Mouse (Mus musculus) right cerebral cortex, postnatal 4 days (tissue): ENCODE data around the gene Fam208b.
A peak's percentile ranks its signal among the peaks of the same experiment; 100 is the strongest.
"Not testable (repeated sequence)": the region's sequence is repeated elsewhere in the genome, so short reads cannot be mapped to it uniquely, and the experiment has no call there.

Source experiments
- DNase-seq: peaks from one replicate; pipeline ENCODE4 v3.0.0-alpha.2; 2022

The Fam208b gene

DNA sequence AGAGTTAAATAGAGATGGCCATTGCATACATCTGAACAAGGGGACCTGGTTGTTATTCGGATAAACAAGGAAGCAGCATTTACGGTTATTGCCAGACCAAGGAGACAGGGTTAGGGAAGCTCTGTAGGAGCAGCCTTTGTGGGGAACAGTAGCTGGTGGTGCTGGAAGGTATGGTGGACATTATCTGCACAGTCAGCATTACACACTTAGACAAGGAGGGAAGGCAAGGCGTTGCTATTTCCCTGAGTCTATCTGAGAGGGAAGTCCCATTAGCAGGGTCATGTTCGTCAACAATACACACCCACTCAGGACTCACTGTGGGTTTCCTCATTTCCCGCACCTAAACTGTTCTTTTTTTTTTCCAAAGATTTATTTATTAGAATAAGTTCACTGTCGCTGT is 63.1 kb downstream of the Fam208b start:
- DNase-seq, result no peak

DNA sequence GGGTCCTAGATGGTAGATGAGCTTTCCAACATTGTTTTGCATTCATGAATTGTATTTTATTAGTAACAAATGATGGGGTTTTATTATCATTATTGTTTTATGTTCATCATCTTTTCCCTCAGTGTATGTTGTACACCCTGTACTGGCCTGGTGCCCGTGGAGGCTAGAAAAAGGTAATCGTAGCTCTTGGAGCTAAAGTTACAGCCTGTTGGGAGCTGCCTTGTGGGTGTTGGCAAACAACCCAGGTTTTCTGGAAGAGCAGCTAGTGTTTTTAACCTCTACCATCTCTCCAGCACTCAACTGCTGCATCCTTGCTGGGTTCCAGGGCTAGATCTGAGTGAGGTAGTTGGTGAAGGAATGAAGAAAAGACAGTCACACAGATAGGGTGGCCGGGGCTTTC is 63.5 kb downstream of the Fam208b start:
- DNase-seq, result no peak

DNA sequence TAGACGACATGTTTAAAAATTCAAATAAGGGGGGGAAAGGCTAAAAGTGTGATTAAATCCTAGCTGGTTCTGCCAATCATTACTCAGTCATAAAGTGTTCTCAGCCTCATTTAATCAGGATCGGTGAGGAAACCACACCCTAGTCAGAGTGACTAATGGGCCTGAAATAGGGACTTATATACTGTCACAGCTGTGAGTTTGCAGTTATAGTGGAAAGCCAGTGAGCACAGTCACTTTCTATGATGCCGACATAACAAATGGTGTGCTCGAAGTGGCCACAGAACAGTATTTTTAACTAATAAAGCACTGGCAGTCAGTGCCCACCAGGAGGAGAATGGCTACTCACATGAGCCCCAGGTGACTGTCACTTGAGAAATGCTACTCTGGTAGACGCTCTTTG is 66.0 kb downstream of the Fam208b start:
- no peak for DNase-seq

DNA sequence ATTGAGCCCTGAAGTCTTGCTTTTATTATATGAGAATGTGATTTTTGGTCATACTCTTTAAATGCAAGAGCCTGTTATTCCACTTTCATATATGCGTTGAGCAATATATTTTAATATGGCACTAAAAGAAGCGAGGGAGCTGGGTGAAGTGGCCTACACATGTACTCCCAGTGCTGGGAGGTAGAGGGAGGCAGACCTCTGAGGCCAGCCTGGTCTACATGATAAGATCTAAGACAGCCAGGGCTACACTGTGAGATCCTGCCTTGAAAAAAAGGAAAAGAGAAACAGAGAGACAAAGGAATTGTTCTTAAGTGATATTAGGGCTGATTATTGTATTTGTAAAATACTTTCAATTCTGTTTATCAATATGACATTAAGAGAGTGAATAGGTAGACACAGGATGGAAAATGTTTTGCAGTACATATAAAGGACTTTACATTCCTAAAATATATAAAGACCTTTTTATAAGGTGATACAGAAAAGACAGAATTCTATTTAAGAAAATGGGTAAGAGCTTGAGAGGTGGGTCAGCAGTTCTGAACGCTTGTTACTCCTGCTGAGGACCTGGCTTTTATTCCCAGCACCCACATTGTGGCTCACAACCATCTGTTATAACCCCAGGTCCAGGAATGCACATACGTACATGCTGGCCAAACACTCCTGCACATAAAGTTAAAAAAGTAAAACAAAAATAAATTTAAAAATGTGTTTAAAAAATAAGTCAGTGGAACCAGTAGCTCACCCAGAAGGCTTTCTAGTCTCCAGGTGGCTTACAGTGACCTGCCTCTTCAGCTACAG is 66.6 kb downstream of the Fam208b start:
- DNase-seq, result no peak

DNA sequence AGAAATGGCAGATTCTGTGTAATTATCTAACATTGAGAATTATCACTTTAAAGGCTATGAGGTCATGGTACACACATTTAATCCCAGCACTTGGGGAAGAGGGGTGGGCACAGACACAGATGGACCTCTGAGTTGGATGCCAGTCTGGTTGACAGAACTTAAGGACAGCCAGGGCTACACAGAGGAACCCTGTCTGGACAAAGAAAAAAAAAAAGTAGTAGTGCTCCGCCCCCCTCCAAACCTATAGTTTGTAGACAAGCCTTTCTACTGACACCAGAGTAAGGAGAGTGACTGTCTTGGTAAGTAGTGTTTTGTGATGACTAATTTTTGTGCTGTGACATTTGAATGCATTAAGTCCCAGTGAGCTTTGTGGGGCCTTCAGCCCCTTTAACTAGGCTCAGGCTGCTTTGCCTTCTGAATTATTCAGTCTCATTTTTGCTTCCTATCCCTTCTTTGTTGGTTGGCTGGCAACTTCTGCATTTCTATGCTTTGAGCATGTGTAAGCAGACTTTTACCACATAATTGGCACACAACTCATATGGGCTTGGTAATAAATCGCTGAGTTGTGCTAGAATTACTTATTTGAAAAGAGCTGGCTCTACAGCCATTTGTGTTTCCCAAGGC is 69.6 kb downstream of the Fam208b start:
- no peak for DNase-seq

DNA sequence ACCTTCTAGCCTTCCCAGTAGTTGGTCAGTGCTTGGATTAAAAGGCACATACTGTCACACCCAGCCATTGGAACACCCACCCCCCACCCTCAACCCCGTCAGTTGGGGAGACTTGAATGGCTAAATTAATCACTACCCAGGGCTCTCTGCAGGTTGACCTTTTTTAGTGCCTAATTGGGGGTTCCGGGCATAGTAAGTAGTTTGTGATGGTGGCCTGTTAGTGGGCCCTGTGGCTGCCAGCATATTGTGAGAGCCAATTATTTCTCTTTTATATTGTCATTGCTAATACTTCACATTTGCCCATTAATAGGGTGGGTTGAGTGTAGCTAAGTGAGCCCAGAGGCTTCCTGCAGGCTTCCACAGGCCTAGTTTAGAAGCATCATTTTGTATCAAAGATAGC is 70.7 kb downstream of the Fam208b start:
- DNase-seq, result no peak

DNA sequence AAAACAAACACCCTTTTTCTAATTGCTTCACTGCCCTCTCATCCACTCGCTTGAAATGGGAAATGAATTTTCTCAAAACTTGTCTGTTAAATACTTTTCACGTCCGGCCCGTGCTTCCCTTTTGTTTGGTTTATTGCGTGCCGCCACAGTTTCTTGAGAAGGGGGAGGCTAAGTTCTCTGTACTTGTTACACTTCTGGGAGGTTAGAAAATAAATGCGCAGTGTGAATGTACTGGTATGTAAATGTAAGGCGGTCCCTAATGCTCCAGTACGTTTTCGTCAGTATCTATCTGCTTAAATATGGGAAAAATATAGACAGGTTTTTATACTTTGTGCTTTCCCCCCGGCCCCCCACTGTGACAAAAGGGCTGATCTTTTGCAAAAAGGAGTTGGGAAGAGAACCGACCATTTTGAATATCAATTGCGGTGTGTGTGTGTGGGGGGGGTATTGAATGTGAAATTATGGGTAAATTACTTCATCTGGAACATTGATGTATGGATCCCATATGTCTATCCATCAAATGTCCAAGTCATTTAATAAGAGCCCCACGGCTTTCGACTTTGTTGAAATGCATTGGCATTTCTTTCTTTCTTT is 71.8 kb downstream of the Fam208b start:
- no peak for DNase-seq

DNA sequence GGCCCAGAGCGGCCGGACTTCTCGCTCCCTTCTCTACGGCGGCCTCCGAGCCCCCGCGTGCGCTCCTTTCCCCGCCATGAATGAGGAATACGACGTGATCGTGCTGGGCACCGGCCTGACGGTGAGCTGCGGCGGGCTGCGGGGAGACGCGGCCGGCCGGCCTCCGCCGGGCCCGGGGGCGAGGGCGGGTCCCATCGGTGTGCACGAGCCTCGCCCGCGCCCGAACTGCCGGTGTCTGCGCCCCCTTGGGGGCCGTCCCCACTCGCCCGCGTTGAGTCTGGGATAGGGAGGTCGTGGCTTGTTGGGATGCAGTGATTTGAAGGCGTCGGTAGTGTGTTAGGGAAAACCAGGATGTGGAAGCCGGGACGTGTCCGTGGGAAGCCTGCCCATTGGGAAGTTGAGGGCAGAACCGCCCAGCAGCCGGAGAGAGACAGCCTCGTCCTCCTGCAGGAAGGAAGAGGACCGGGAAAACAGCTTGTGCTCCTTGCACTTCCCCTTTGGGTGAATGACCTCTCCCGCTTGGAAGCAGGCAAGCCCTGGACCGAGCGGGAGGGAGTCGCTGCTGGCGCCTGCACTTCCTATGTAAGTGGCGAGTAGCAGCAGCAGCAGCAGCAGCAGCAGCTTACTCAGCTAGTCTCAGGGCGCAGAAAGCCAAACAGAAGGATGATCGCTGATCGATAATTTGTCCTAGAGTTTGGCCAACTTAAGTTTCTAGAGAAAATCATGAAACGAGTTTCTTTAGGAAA is 72.5 kb downstream of the Fam208b start:
- DNase-seq, result peak; percentile 60

DNA sequence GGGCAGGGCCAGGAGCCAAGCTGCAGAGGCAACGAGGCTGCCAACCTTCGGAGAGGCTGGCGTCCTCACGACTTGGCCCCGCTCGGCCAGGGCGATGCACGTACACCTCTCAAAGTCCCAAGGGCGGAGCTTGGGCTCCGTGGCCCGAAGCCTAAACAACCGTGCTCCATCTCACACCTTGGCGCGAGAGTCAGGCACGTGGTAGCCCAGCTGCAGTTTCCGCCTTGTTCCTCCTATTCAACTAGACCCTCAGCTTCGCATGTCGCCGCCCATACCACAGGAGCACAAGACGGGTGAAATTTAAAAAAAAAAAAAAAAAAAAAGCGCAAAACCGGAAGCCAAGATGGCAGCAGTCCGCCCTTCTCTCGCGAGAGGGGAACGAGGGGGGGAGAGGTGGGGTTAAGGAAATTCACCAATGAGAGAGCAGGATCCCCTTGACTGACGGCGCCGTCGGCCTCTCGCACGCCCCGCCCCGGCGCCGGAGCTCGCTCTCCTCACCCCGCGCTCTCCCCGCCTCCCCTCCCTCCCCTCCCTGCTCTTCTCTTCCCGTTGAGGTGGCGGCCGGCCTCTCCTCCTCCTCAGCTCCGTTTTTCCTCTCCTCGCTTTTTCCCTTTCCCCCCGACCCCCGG is 73.2 kb downstream of the Fam208b start, which contains the start of gene Gdi2:
TSS of gene Gdi2 (plus strand) at position 470 of the 629 bp plus-strand sequence.
- DNase-seq, result peak; percentile 92

DNA sequence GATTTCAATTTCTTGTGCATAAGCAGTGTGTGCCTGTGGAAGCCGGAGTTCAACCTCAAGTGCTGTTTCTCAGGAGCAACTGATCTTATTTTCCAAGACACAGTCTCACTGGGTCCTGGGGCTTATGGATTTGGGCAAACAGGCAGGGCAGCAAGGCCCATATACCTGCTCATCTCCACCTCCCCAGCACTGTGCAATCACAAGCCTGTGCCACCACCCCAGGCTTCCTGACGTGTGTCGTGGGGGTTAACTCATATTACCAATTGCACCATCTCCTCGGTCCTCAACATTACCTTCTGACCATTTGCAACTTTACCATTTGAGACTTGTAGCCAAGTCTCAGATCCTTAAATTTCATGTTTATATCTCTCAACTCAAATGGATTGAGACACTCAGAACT is 76.8 kb downstream of the Fam208b start:
- DNase-seq, result no peak

DNA sequence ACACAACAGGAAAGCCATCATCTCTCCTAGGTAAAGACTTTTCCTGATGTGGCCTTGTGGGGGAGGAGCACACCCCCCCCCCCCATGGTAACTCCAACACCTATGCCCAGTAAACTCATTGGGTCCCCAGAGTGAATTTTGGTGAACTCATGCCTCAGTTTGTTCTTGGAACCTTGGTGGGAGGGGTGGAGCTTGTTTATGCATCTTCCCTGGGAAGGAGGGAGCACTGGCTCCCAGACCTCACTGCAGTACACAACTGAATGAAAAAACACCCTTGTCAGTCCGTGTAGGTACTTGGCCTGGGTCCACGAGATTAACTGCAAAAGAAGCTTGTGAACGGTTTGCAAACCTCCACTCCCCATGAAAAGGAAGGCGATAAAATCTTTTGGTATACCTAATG is 78.5 kb downstream of the Fam208b start:
- no peak for DNase-seq

DNA sequence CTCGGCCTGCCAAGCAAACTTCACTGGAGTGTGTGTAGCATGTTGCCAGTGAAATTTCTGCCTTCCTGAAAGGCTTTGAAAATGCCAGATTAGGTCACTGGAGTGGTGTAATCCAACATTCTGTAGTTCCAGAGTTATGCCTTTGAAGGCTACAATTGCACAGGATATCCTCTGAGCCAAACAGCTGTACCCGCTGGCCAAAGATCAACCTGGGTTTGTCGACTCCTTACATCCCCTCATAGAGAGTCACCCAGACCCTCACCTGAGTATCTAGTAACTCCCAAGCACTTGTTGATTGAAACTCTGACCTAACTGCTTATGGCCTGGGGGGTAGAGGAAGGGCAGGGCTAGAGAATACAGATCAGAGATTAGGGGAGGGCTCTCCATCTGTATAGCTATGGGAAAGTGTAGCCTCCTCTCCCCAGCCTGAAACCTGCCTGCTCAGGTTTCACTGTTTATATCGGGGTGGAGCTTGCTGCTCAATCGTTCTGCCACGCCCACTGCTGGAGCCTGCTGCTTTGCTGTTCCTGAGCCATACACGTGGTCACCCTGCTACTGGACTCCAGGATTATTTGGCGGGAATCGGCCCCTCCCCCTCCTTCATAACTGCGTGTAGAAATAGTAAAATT is 79.1 kb downstream of the Fam208b start:
- no peak for DNase-seq

DNA sequence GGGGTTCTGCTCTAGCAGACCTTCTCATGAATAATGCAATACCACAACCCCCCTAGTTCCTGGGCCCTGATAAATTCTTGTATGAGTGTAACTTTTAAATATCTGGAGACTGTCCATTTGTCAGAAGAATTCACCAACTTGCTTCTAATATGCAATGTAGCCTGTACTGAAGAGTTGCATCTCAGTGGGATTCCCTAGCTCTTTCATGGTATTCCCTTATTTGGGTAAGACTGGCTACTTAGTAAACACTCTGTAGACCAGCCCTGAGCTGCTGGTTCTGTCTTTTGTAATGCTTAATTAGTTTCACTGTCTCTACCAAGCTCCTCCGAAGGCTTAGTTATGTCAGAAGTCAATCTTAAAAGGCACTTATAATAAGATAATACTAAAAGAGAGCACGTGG is 79.7 kb downstream of the Fam208b start:
- DNase-seq, result not testable (repeated sequence)

DNA sequence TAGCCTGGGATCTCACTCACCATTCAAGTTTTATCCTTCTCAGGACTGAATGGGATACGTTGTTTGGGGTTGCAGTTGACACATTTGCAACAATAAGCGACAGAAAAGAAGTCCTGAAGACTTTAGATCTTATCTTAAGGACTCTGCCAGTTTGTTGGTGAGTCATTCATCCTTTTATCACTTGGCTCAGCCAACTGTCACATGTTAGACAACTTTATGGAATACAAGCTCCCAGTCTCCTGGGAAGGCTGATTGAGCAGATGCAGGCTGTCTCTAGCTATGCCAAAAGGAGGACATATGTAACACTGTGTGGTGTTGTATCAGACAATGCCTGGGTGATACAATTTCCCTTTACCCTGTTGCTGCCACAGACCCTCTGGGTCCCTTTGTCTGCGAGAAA is 80.5 kb downstream of the Fam208b start:
- DNase-seq, result no peak

DNA sequence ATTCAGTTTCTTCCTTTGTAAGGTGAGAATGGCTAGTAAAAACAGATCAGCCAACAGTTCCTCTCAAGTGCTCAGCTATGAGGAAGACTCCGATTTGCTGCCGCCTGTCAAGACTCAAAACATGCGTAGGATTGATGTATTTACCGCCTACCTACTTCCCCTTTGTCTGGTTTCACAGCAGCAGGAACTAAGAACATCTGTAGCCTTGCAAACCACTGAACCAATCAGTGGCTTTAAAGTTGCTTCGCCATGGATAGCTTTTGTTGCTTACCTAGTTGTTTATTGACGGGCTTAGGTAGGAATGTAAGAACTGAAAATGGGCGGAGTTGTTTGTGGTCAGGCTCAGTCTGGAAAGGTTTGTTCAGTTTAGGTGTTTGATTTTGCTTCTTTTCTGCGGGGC is 84.6 kb downstream of the Fam208b start:
- DNase-seq, result no peak

DNA sequence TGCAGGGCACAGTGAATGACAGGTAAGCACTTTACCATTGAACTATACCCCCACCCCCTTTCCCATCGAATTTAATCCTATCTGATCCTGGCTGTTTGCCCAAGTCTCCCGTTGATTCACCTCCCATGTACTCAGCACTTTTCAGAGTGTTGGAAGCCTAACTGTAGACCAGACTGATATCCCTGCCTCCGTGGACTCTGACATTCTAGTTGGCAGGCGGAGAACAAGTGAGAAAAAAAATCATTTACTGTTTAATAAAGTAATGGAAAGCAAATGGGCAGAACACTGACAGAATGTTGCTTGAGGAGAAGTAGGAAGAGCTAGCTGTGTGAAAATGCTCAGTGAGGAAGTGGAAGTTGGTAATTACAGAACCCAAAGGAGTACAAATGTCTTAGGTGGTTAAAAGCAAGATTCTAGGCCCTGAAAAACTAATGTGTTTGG is 85.3 kb downstream of the Fam208b start:
- DNase-seq, result no peak

DNA sequence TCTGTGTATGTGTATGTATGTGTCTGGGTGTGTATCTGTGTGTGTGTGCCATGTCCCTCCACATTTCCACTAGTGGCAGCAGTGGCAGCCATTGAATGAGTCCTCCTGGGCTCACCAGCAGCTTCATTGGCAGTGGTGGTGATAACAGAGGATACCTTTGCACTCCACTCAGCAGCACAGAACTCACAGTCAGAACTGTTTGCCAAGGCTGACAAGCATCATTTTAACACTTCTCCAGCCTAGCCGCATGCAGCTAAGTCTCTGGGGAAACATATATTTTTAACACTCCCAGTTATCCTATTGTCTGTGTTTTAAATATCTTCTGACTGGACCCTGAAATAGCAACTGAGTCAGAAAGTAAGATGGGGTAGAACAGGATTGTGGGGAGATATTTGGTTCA is 87.0 kb downstream of the Fam208b start:
- no peak for DNase-seq

DNA sequence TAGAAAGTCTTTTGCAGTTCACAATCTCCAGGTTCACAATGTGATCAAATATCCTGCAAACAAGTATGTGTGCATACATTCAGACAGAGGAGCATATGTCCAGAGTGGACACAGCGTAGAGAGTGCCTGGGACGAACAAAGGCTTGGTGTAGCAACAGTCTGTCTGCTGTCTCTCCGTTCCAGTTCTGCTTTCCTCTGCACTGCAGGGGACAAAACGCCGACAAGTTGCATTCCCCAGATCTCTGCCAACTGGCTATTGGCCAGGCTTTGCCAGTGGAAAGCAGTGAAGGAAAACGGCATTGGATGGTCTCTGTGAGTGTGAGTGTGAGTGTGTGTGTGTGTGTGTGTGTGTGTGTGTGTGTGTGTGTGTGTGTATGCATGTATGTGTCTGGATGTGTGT is 87.4 kb downstream of the Fam208b start:
- peak; percentile 20 for DNase-seq

DNA sequence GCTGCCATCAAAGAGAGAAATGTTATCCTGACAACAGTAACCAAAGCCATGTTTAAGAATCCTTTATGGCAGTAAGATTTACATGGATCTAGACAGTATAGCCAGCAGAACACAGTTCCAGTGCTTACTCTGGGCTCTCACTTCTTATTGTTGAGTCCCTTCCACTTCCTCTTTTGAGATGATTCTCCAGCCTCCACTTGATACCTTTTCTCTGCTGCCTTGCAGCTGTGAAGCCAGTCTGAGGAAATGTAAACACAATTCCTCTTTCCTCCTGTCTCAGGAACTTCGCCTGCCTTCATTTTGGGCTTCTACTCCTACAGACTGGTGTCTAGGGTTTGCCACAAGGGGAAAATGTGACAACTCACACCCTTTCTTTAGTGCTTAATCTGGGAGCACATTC is 90.9 kb downstream of the Fam208b start:
- not testable (repeated sequence) for DNase-seq

DNA sequence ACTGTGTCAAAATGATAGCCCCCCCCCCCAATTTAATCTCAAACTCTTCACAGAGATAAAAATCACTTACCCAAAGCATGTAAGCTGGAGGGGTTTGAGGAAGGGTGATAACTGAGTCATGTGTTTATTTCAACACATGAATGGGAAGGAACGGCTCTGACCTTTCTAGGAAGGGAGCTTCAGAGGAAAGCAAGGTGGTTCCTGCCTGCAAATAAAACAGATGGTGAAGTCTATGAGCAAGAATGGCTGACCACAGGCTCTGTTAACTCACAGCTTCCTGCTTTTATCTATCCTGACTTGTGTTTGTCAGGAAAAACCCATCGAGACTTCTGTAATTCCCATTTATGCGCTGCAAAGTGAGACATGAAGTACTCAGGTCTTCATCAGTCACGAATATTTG is 91.6 kb downstream of the Fam208b start:
- DNase-seq, result not testable (repeated sequence)
